Mouse (Mus musculus) lung, adult 2 months (tissue): Measurements from ENCODE around the gene Aknad1. TPM values are rescaled to one million over a fixed set of nuclear protein-coding genes. Genes with fewer than 3 reads are reported as not detected.
A peak's percentile ranks its signal among the peaks of the same experiment; 100 is the strongest.

Experiments used
- DNase-seq: peaks from one replicate; pipeline ENCODE4 v3.0.0; 2022
- H3K4me1 ChIP-seq: fragments of 200-500 bp; 2 replicates; pipeline ENCODE4 v1.6.1; 2011; ENCODE audit warnings: low read length; ENCODE audit not compliant: control insufficient read depth, insufficient read depth
- H3K4me3 ChIP-seq: fragments of 200-500 bp; replicated peaks from 2 replicates; pipeline ENCODE3; 2011; ENCODE audit warnings: low read depth, mild to moderate bottlenecking, control low read depth, low read length; ENCODE audit errors: extremely low read depth
- CTCF ChIP-seq: fragments of 200-500 bp; IDR thresholded peaks from 2 replicates; pipeline ENCODE4 v1.5.1; 2011; ENCODE audit warnings: mild to moderate bottlenecking, low read length, control low read depth; ENCODE audit not compliant: insufficient read depth
- POLR2A ChIP-seq: fragments of 200-500 bp; IDR thresholded peaks from 2 replicates; pipeline ENCODE4 v1.6.1; 2011; ENCODE audit warnings: low read depth, mild to moderate bottlenecking, control low read depth, low read length, borderline replicate concordance; ENCODE audit errors: extremely low read depth
- WGBS: fragments of 180-500 bp; shearing (Covaris S2); methylation state at CpG from one replicate; pipeline ENCODE4 v1.1.7; 2018; 5-methylcytosine and 5-hydroxymethylcytosine counted together
- polyA plus RNA-seq: library from polyadenylated mRNA; depleted of rRNA; stranded (reverse); fragments of >200 nt; gene quantifications from 2 replicates; pipeline ENCODE4 v1.2.3, GENCODE M21; 2012; rRNA removed

Gene Aknad1
- polyA plus RNA-seq, 1 experiment = 0.09 TPM

DNA sequence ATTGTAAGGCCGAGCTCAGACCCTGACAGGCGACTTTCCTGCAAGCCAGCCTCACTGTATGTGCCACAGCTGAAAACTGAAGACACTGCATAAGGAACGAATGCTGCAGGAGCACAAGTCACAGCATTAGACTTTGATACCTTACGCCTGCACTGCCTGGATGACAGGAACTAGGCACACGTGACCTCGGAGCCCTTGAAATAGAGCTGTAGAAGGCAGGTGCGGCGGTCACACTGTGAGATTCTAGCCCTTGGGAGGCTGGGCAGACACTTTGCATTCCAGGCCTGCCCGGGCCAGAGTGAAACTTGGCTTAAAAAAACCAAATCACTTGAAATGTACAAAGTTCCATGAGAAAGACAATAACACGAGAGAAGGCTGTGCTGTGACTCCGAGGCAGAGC, 91.0 kb downstream of the Aknad1 start:
- WGBS = 55% methylated on average over 11 of the region's 11 CpGs
- TF ChIP-seq CTCF (no peak), POLR2A (no peak)
- H3K4me1 ChIP-seq = peaks cover 8% of the 10 kb centered on the region; the same call in 1 of the 2 replicates
- no peak overlapping the region for H3K4me3 ChIP-seq
- peak; percentile 51 for DNase-seq

- WGBS = 90% methylated on average over 6 of the region's 6 CpGs
- no peak for DNase-seq
- TF ChIP-seq POLR2A (no peak), CTCF (no peak)
- Histone ChIP-seq H3K4me1 (peaks cover 13% of the 10 kb centered on the region), H3K4me3 (no peak overlapping the region)
Observed at GRCm38 (mm10) chr3:108831750-108832149, 92.3 kb downstream of the Aknad1 start.

Other genes starting within 250 kb of the Aknad1 start
- 7.1 and 7.7 TPM in 2 replicates for gene 1700013F07Rik, start 205.5 kb upstream of the Aknad1 start, polyA plus RNA-seq
- 45.7 and 56.3 TPM in 2 replicates for gene 5330417C22Rik, start 203.1 kb upstream of the Aknad1 start, polyA plus RNA-seq
- gene Tmem167b, start 177.2 kb upstream of the Aknad1 start, polyA plus RNA-seq = 7.0 and 9.8 TPM in 2 replicates
- 2.0 and 4.0 TPM in 2 replicates for gene Taf13, start 168.0 kb upstream of the Aknad1 start, polyA plus RNA-seq
- 5.7 and 8.3 TPM in 2 replicates for gene Wdr47, start 148.4 kb upstream of the Aknad1 start, polyA plus RNA-seq
- 35.2 and 50.0 TPM in 2 replicates for gene Clcc1, start 85.7 kb upstream of the Aknad1 start, polyA plus RNA-seq
- gene Gpsm2, start 17.3 kb upstream of the Aknad1 start, polyA plus RNA-seq = 2.7 and 5.1 TPM in 2 replicates
- 7.4 and 14.6 TPM in 2 replicates for gene Stxbp3, start 100.9 kb downstream of the Aknad1 start, polyA plus RNA-seq
- 1.3 and 1.7 TPM in 2 replicates for gene Fndc7, start 150.3 kb downstream of the Aknad1 start, polyA plus RNA-seq
- gene Prpf38b, start 172.1 kb downstream of the Aknad1 start, polyA plus RNA-seq = 48.9 and 64.0 TPM in 2 replicates
- 0.19 TPM in 1 of 2 replicates, not detected in the other for gene Henmt1, start 200.2 kb downstream of the Aknad1 start, polyA plus RNA-seq
- gene Gm9857, start 200.8 kb downstream of the Aknad1 start, polyA plus RNA-seq = not detected in 2 replicates